Mouse (Mus musculus) lung, embryonic 14.5 days (tissue): ENCODE data around the gene Frat2. TPM values are rescaled to one million over a fixed set of nuclear protein-coding genes. Genes with fewer than 3 reads are reported as not detected.
"Not testable (repeated sequence)": the region's sequence is repeated elsewhere in the genome, so short reads cannot be mapped to it uniquely, and the experiment has no call there.

Source experiments
- ATAC-seq: fragments of 200-750 bp; cut with Nextera tagmentation; 2 replicates; pipeline ENCODE4 v1.8.0; 2017; ENCODE audit warnings: mild to moderate bottlenecking, moderate TSS enrichment, moderate library complexity; ENCODE audit not compliant: insufficient read depth
- DNase-seq: peaks from one replicate; pipeline ENCODE4 v3.0.0-alpha.2; 2015
- H3K27ac ChIP-seq: fragments of 300-500 bp; sonication (generic); 2 replicates; pipeline ENCODE4 v1.5.1; 2014; ENCODE audit warnings: low read depth, mild to moderate bottlenecking, moderate library complexity
- H3K27me3 ChIP-seq: fragments of 300-500 bp; sonication (generic); 2 replicates; pipeline ENCODE4 v1.6.1; 2014; ENCODE audit warnings: low read length, control low read depth; ENCODE audit not compliant: insufficient read depth
- H3K36me3 ChIP-seq: fragments of 300-500 bp; sonication (generic); 2 replicates; pipeline ENCODE4 v1.6.1; 2014; ENCODE audit warnings: control low read depth; ENCODE audit not compliant: insufficient read depth
- H3K4me1 ChIP-seq: fragments of 300-500 bp; sonication (generic); 2 replicates; pipeline ENCODE4 v1.6.1; 2014; ENCODE audit warnings: antibody characterized with exemption, control low read depth; ENCODE audit not compliant: insufficient read depth
- H3K4me2 ChIP-seq: fragments of 300-500 bp; sonication (generic); 2 replicates; pipeline ENCODE4 v1.6.1; 2014; ENCODE audit warnings: mild to moderate bottlenecking
- H3K4me3 ChIP-seq: fragments of 300-500 bp; sonication (generic); 2 replicates; pipeline ENCODE4 v1.5.1; 2014; ENCODE audit warnings: low read depth, low read length
- H3K9ac ChIP-seq: fragments of 300-500 bp; sonication (generic); 2 replicates; pipeline ENCODE4 v1.6.1; 2014
- H3K9me3 ChIP-seq: fragments of 300-500 bp; sonication (generic); 2 replicates; pipeline ENCODE4 v1.6.1; 2016; ENCODE audit warnings: low read depth, low read length, control low read depth
- CTCF ChIP-seq: IDR thresholded peaks from 2 replicates; pipeline ENCODE4 v1.5.1; 2016; ENCODE audit warnings: antibody characterized with exemption, low read depth
- WGBS: fragments of 180-500 bp; shearing (Covaris S2); extraction: QIAGEN DNeasy Blood & Tissue Kit; methylation state at CpG from one replicate; pipeline ENCODE4 v1.1.7; 2014; 5-methylcytosine and 5-hydroxymethylcytosine counted together
- polyA plus RNA-seq: library from polyadenylated mRNA; unstranded; fragments of >200 nt; fragmentation: Nextera tagmentation; extraction: Ambion mirVana; gene quantifications from 2 replicates; pipeline ENCODE4 v1.2.1, GENCODE M21; 2014

The Frat2 gene
- polyA plus RNA-seq, 1 experiment from 2014 or later, result 2.6 TPM

DNA sequence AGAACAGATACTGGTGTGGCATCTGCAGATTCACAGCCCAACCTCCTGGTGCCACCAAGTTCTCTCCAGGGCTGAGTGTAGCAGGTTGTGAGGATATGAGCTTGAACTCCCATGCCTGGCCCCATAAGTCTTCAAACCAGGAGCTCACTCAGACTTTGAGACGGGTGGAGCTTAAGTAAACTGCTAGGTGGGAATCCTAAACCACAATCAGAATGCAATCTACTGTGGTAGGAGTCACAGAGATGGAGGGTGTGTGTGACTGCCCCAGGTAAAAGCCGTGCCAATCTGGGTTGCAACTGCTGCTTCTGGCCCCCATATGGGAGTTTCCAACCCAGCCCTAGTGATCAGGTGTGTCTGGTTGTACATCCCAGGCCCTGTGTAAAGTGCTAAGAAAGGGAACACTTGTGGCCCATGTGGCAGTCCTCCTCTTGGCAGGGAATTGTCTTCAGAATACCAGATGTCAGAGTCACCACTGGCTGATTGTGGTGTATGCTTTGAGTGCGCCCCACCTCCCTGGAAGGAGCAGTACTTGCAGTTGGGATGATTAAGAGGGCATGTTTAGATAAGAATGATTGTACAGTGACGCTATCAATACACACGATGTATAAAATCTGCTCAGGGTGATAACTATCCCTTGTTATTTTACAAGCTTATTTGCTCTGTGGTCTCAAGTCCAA, 9.3 kb upstream of the Frat2 start:
- H3K36me3 ChIP-seq, result peaks cover 1% of the 10 kb centered on the region; the same call in 1 of the 2 replicates
- DNase-seq (no peak), ATAC-seq (no peak)
- H3K27me3 ChIP-seq, result no peaks in the 10 kb centered on the region
- H3K9me3 ChIP-seq, result no peaks in the 10 kb centered on the region
- H3K9ac ChIP-seq, result no peak overlapping the region
- 62% methylated on average over 5 of the region's 5 CpGs for WGBS
- H3K4me1 ChIP-seq, result no peaks in the 10 kb centered on the region
- TF ChIP-seq CTCF, result no peak
- H3K27ac ChIP-seq, result no peak overlapping the region
- H3K4me3 ChIP-seq, result no peak overlapping the region
- no peak overlapping the region for H3K4me2 ChIP-seq

DNA sequence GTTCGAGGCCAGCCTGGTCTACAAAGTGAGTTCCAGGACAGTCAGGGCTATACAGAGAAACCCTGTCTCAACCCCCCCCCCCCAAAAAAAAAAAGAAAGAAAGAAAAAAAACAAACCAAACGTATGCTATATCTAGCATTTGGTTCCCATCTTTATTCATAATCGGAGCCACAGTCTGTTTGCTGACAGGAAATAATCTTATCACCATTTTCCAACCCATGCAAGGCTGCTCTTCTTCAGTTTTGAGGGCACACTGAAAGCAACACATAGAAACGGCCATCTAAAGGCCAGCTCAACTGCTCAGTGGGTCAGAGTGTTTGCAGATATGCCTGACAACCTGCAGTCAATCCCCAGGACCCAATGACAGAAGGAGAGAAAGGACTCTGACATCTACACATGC, 4.5 kb upstream of the Frat2 start:
- Histone ChIP-seq H3K9me3 (no peaks in the 10 kb centered on the region), H3K4me2 (no peak overlapping the region), H3K27ac (no peak overlapping the region), H3K9ac (no peak overlapping the region), H3K36me3 (no peaks in the 10 kb centered on the region), H3K27me3 (no peaks in the 10 kb centered on the region), H3K4me3 (no peak overlapping the region), H3K4me1 (no peaks in the 10 kb centered on the region)
- WGBS, result 82% methylated on average over 4 of the region's 4 CpGs
- no peak for TF ChIP-seq CTCF
- ATAC-seq (no peak), DNase-seq (no peak)

DNA sequence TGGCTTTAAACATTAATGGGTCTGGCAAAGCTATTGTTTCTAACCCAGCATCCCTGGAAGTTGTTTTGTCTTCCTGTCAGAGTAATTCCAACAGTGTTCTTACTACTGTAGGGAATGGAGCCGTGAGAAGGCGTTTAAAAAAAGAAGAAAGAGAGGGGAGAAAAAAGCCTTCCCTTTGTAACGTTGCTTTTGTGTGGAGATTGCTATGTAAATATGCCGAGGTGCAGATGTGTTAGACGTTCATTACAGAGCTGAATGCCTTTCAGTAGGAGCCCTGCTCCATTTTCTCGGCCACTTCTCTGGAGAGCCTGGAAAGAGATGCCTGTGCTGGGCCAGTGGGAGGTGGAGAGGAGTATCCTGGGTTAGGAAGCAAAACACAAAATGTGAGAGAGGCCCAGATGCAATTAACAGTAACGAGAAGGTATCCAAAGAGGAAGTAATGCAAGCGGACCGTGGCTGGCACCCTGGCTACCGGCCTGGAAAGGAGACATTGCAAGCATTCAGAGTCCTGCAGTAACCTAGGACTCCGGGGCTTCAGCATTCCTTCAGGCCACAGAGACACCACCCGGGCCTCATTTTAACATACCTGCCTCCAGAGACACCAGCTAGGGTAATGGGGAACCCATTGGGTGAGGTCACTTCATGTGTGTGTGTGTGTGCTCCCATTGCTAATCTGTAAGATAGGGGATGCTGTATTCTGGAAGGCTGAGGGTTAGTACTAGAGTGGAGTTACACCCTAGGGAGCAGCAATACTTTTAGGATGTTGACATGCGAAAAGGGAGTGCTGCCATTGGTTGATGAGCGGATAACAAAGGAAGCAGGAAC, 3.0 kb upstream of the Frat2 start:
- Histone ChIP-seq H3K9ac (no peak overlapping the region), H3K9me3 (no peaks in the 10 kb centered on the region), H3K27me3 (peaks cover 5% of the 10 kb centered on the region; the same call in 1 of the 2 replicates), H3K4me2 (no peak overlapping the region), H3K36me3 (no peaks in the 10 kb centered on the region), H3K4me3 (no peak overlapping the region), H3K27ac (0 out of 2 replicates have a peak overlapping the region, but pooled peaks have one; percentile 22), H3K4me1 (peaks cover 6% of the 10 kb centered on the region; the same call in 1 of the 2 replicates)
- DNase-seq (no peak), ATAC-seq (no peak)
- TF ChIP-seq CTCF, result no peak
- 29% methylated on average over 14 of the region's 14 CpGs for WGBS

DNA sequence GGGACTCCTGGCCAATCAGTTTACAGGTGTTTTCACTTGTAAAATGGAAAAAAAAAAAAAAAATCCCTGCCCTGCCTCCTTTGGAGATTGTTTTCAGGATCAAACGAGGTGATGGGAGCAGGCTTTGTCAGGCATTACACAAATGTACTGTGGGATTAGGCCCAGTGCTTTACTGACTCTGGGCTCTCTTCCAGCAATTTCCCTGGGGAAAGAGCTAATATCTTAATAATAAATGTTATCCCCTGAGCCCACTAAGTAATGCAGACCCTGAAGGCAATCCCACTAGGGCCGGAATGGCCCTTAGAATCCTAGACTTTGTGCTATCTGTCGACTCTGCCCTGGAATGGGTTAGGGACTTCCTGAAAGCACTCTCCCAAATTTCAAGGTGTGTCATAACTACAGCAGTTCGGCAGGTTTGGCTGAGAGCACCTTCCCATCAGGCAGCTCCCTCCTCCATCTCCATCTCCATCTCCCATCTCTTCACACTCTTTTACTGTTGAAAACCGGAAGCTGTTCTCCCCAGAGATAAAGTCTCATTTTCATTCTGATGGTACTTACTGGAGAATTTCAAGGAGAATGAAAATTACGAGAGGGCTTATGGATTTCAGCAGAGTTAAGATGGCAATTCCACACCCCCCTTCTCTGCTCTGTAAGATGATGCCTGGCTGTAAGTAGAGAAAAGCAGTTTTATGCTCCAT, 2.2 kb upstream of the Frat2 start:
- H3K4me2 ChIP-seq, result no peak overlapping the region
- peaks cover 8% of the 10 kb centered on the region; the same call in 1 of the 2 replicates for H3K27me3 ChIP-seq
- H3K27ac ChIP-seq, result no peak overlapping the region
- H3K36me3 ChIP-seq, result no peaks in the 10 kb centered on the region
- TF ChIP-seq CTCF, result no peak
- no peak for ATAC-seq
- no peak overlapping the region for H3K9ac ChIP-seq
- DNase-seq, result no peak
- 28% methylated on average over 6 of the region's 6 CpGs for WGBS
- no peaks in the 10 kb centered on the region for H3K9me3 ChIP-seq
- peaks cover 6% of the 10 kb centered on the region; the same call in 1 of the 2 replicates for H3K4me1 ChIP-seq
- no peak overlapping the region for H3K4me3 ChIP-seq

DNA sequence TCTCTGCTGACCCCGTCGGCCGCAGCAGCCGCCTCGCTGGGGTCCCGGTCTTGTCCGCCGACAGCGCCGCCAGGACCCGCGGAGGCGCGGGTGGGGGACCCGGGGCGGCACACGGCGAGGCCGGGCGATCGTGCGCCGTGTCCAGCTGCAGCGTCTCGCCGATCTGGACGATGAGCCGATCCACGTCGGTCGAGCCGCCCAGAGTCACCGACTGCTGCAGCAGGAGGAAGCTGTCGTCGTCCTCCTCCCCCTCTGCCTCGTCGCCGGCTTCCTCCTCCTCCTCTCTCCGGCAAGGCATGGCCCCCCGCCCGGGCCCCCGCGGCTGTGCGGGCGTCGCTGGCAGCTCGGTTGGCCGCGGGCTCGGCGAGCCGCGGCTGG, 329 bp downstream of the Frat2 start:
- not testable (repeated sequence) for H3K27me3 ChIP-seq, H3K36me3 ChIP-seq, H3K4me1 ChIP-seq, H3K9me3 ChIP-seq
- Histone ChIP-seq H3K4me2 (peak overlapping the region; percentile 99), H3K4me3 (peak overlapping the region; percentile 65), H3K27ac (peak overlapping the region; percentile 82), H3K9ac (peak overlapping the region; percentile 65)
- DNase-seq (peak; percentile 68), ATAC-seq (peak; percentile 48)
- under 1% methylated on average over 53 of the region's 53 CpGs for WGBS

DNA sequence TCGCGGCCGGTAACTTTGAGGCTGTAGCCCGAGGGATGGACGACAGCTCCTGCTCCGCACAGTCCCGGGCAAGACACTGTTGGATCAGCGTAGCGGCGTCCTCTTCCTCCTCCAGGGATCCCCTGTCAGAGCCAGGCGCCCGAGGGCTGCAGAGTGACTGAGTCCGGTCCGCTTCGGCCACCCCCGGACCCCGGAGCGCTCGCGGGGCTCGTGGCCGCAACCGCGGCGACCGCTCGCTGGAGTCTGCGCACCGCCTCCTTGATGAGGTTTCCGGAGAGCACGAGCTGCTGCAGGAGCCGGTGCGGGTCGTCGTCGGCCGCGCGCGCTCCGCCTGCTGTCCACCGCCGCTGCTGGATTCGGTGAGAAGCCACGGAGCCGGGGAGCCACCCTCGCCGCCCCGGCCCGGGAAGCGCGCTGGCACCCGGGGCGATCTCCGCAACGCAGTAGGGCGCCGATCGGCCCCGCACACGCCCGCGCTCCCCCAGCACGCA, 796 bp downstream of the Frat2 start:
- peak; percentile 2; the same call in 1 of the 2 replicates for ATAC-seq
- peak; percentile 50 for DNase-seq
- WGBS, result under 1% methylated on average over 59 of the region's 64 CpGs

More for the DNA sequence above, 796 bp downstream of the Frat2 start:
- H3K4me2 ChIP-seq, result peak overlapping the region; percentile 99
- H3K9me3 ChIP-seq, result no peaks in the 10 kb centered on the region
- peaks cover 8% of the 10 kb centered on the region; the same call in 1 of the 2 replicates for H3K27me3 ChIP-seq
- no peaks in the 10 kb centered on the region for H3K36me3 ChIP-seq
- H3K9ac ChIP-seq, result peak overlapping the region; percentile 65
- peaks cover 6% of the 10 kb centered on the region; the same call in 1 of the 2 replicates for H3K4me1 ChIP-seq
- H3K4me3 ChIP-seq, result peak overlapping the region; percentile 65
- H3K27ac ChIP-seq, result peak overlapping the region; percentile 82
- TF ChIP-seq CTCF, result no peak
